Mouse (Mus musculus): Measurements from ENCODE around the gene Tceanc.

GRCm38 (mm10) chrX:166535138-166535537 lies 16.8 kb upstream of the Tceanc start:
- TF ChIP-seq POLR2AphosphoS5 (IDR thresholded peaks at IDR 0.05; ENCODE audit: insufficient replicate concordance, low read depth, low read length) (no peak), GATA1 (IDR thresholded peaks at IDR 0.05; ENCODE audit: borderline replicate concordance, low read length) (no peak), CTCF (IDR thresholded peaks at IDR 0.05; ENCODE audit: low read depth, low read length) (no peak), GATA2 (IDR thresholded peaks at IDR 0.05; ENCODE audit: borderline replicate concordance, low read depth, low read length) (no peak), TAL1 (conservative IDR thresholded peaks at IDR 0.05; ENCODE audit: low read depth, low read length) (no peak)
